Mouse (Mus musculus): Measurements from ENCODE around the gene Taf5l. TPM values are rescaled to one million over a fixed set of nuclear protein-coding genes. Genes with fewer than 3 reads are reported as not detected.
A peak's percentile ranks its signal among the peaks of the same experiment; 100 is the strongest.
"Not testable (repeated sequence)": the region's sequence is repeated elsewhere in the genome, so short reads cannot be mapped to it uniquely, and the experiment has no call there.

The Taf5l gene
- total RNA-seq, 2 experiments from 2014 or later = 21.2 to 23.5 TPM

GRCm38 (mm10) chr8:124020439-124021236, 559 bp downstream of the Taf5l start:
- intact Hi-C loops (cut with DNase I) = no loop called here
- DNase-seq (ENCODE audit: low spot score in 2 of 2) = peak; percentile 14 to 59

GRCm38 (mm10) chr8:124019782-124020181, 1.4 kb downstream of the Taf5l start:
- intact Hi-C loops (cut with DNase I) = loop anchor here (10.0 kb wide), 1 partner anchor 205 kb away; no protein-coding TSS in a partner anchor
- DNase-seq (ENCODE audit: low spot score in 2 of 2) = no peak

GRCm38 (mm10) chr8:124014751-124015150, 6.4 kb downstream of the Taf5l start:
- intact Hi-C loops (cut with DNase I) = loop anchor here (10.0 kb wide), 1 partner anchor 200 kb away; no protein-coding TSS in a partner anchor
- no peak for DNase-seq (ENCODE audit: low spot score in 2 of 2)

- intact Hi-C loops (cut with DNase I) = loop anchor here (10.0 kb wide), 1 partner anchor 199 kb away; no protein-coding TSS in a partner anchor
- not testable (repeated sequence) for DNase-seq (ENCODE audit: low spot score in 2 of 2)
Measured at GRCm38 (mm10) chr8:124014299-124014698, 6.9 kb downstream of the Taf5l start.

- intact Hi-C loops (cut with DNase I) = loop anchor here (10.0 kb wide), 1 partner anchor 197 kb away; no protein-coding TSS in a partner anchor
Measured at GRCm38 (mm10) chr8:124011989-124012586, 9.1 kb downstream of the Taf5l start.

GRCm38 (mm10) chr8:124011580-124011979, 9.6 kb downstream of the Taf5l start:
- intact Hi-C loops (cut with DNase I) = loop anchor here (10.0 kb wide), 1 partner anchor 197 kb away; no protein-coding TSS in a partner anchor
- no peak for DNase-seq (ENCODE audit: low spot score in 2 of 2)

More at GRCm38 (mm10) chr8:124011989-124012586, 9.1 kb downstream of the Taf5l start:
- DNase-seq (ENCODE audit: low spot score in 2 of 2) = no peak

GRCm38 (mm10) chr8:124007829-124008228, 13.4 kb downstream of the Taf5l start:
- DNase-seq (ENCODE audit: low spot score in 2 of 2) = no peak
- intact Hi-C loops (cut with DNase I) = no loop called here

- intact Hi-C loops (cut with DNase I) = no loop called here
- DNase-seq (ENCODE audit: low spot score in 2 of 2) = no peak
Measured at GRCm38 (mm10) chr8:124002546-124003108, 18.6 kb downstream of the Taf5l start.

GRCm38 (mm10) chr8:123999568-123999967, 21.6 kb downstream of the Taf5l start:
- intact Hi-C loops (cut with DNase I) = no loop called here
- DNase-seq (ENCODE audit: low spot score in 2 of 2) = peak in 1 of 2 experiments; percentile 24

- intact Hi-C loops (cut with DNase I) = no loop called here
- no peak for DNase-seq (ENCODE audit: low spot score in 2 of 2)
Measured at GRCm38 (mm10) chr8:123993997-123994396, 27.2 kb downstream of the Taf5l start.

- intact Hi-C loops (cut with DNase I) = no loop called here
- DNase-seq (ENCODE audit: low spot score in 2 of 2) = no peak
Measured at GRCm38 (mm10) chr8:123993597-123993996, 27.6 kb downstream of the Taf5l start.

GRCm38 (mm10) chr8:123992587-123992986, 28.6 kb downstream of the Taf5l start:
- no peak for DNase-seq (ENCODE audit: low spot score in 2 of 2)
- intact Hi-C loops (cut with DNase I) = no loop called here

- intact Hi-C loops (cut with DNase I) = no loop called here
- no peak for DNase-seq (ENCODE audit: low spot score in 2 of 2)
Measured at GRCm38 (mm10) chr8:123990277-123991049, 30.7 kb downstream of the Taf5l start.

GRCm38 (mm10) chr8:123989128-123989527, 32.1 kb downstream of the Taf5l start:
- intact Hi-C loops (cut with DNase I) = no loop called here
- no peak for DNase-seq (ENCODE audit: low spot score in 2 of 2)

- no peak for DNase-seq (ENCODE audit: low spot score in 2 of 2)
- intact Hi-C loops (cut with DNase I) = no loop called here
Measured at GRCm38 (mm10) chr8:123988605-123989038, 32.6 kb downstream of the Taf5l start.

GRCm38 (mm10) chr8:123982826-123983400, 38.3 kb downstream of the Taf5l start, which contains the start of gene Abcb10:
Gene Abcb10, minus strand, starts transcription at chr8:123983122.
- intact Hi-C loops (cut with DNase I) = no loop called here
- DNase-seq (ENCODE audit: low spot score in 2 of 2) = peak; percentile 62 to 75

GRCm38 (mm10) chr8:123982291-123982793, 38.9 kb downstream of the Taf5l start:
- intact Hi-C loops (cut with DNase I) = no loop called here
- no peak for DNase-seq (ENCODE audit: low spot score in 2 of 2)

GRCm38 (mm10) chr8:123981674-123982073, 39.5 kb downstream of the Taf5l start:
- intact Hi-C loops (cut with DNase I) = no loop called here
- DNase-seq (ENCODE audit: low spot score in 2 of 2) = peak; percentile 26 to 38

- intact Hi-C loops (cut with DNase I) = no loop called here
Measured at GRCm38 (mm10) chr8:123980239-123980638, 41.0 kb downstream of the Taf5l start.

More at GRCm38 (mm10) chr8:123980239-123980638, 41.0 kb downstream of the Taf5l start:
- DNase-seq (ENCODE audit: low spot score in 2 of 2) = no peak

Data from left cerebral cortex, postnatal 14 days (tissue).